Mouse (Mus musculus) testis, adult 2 months (tissue): Measurements from ENCODE around the gene Commd7. TPM values are rescaled to one million over a fixed set of nuclear protein-coding genes. Genes with fewer than 3 reads are reported as not detected.

Source experiments
- H3K27ac ChIP-seq: fragments of 200-500 bp; 2 replicates; pipeline ENCODE4 v1.5.1; 2012; ENCODE audit warnings: low read depth, low read length; ENCODE audit not compliant: control insufficient read depth, insufficient read depth
- H3K27me3 ChIP-seq: fragments of 200-500 bp; 2 replicates; pipeline ENCODE4 v1.6.1; 2012; ENCODE audit warnings: mild to moderate bottlenecking, low read length, moderate library complexity; ENCODE audit not compliant: control insufficient read depth, insufficient read depth
- H3K36me3 ChIP-seq: fragments of 200-500 bp; 2 replicates; pipeline ENCODE4 v1.6.1; 2012; ENCODE audit warnings: mild to moderate bottlenecking, low read length; ENCODE audit not compliant: control insufficient read depth, insufficient read depth
- H3K4me1 ChIP-seq: fragments of 200-500 bp; 2 replicates; pipeline ENCODE4 v1.6.1; 2012; ENCODE audit warnings: low read length; ENCODE audit not compliant: control insufficient read depth, insufficient read depth
- H3K4me3 ChIP-seq: fragments of 200-500 bp; 2 replicates; pipeline ENCODE4 v1.5.1; 2012; ENCODE audit warnings: low read depth, mild to moderate bottlenecking, low read length, moderate library complexity, mixed read lengths; ENCODE audit not compliant: control insufficient read depth
- CTCF ChIP-seq: fragments of 200-500 bp; IDR thresholded peaks from 2 replicates; pipeline ENCODE4 v1.5.1; 2012; ENCODE audit warnings: low read depth, mild to moderate bottlenecking, inconsistent platforms, low read length, moderate library complexity; ENCODE audit not compliant: control insufficient read depth, insufficient read depth, insufficient replicate concordance
- POLR2A ChIP-seq: fragments of 200-500 bp; IDR thresholded peaks from 2 replicates; pipeline ENCODE4 v1.6.1; 2012; ENCODE audit warnings: low read depth, mild to moderate bottlenecking, inconsistent platforms, low read length, moderate library complexity; ENCODE audit not compliant: control insufficient read depth
- polyA plus RNA-seq: library from polyadenylated mRNA; depleted of rRNA; stranded (reverse); fragments of >200 nt; gene quantifications from 2 replicates; pipeline ENCODE4 v1.2.3, GENCODE M21; 2012

Gene Commd7
- polyA plus RNA-seq, 1 experiment = 5.0 TPM

GRCm38 (mm10) chr2:153583641-153584049 is 48.9 kb downstream of the Commd7 start:
- Histone ChIP-seq H3K27ac (no peak overlapping the region), H3K27me3 (no peaks in the 10 kb centered on the region), H3K4me1 (peaks cover 13% of the 10 kb centered on the region), H3K36me3 (no peaks in the 10 kb centered on the region), H3K4me3 (no peak overlapping the region)
- TF ChIP-seq CTCF = no peak
- TF ChIP-seq POLR2A = no peak

GRCm38 (mm10) chr2:153582876-153583585 is 49.5 kb downstream of the Commd7 start:
- H3K4me3 ChIP-seq = no peak overlapping the region
- H3K36me3 ChIP-seq = no peaks in the 10 kb centered on the region
- no peaks in the 10 kb centered on the region for H3K27me3 ChIP-seq
- H3K4me1 ChIP-seq = peaks cover 13% of the 10 kb centered on the region
- TF ChIP-seq CTCF (no peak), POLR2A (no peak)
- no peak overlapping the region for H3K27ac ChIP-seq

- no peak overlapping the region for H3K4me3 ChIP-seq
- peaks cover 9% of the 10 kb centered on the region for H3K4me1 ChIP-seq
- no peak overlapping the region for H3K27ac ChIP-seq
These were observed 51.2 kb downstream of the Commd7 start for GRCm38 (mm10) chr2:153581416-153581815.

GRCm38 (mm10) chr2:153580458-153580985 is 52.1 kb downstream of the Commd7 start:
- no peak overlapping the region for H3K4me3 ChIP-seq
- peaks cover 4% of the 10 kb centered on the region for H3K4me1 ChIP-seq

More at GRCm38 (mm10) chr2:153581416-153581815, 51.2 kb downstream of the Commd7 start:
- H3K36me3 ChIP-seq = no peaks in the 10 kb centered on the region
- H3K27me3 ChIP-seq = no peaks in the 10 kb centered on the region
- TF ChIP-seq CTCF (no peak), POLR2A (no peak)

GRCm38 (mm10) chr2:153580042-153580441 is 52.5 kb downstream of the Commd7 start:
- Histone ChIP-seq H3K27me3 (no peaks in the 10 kb centered on the region), H3K36me3 (no peaks in the 10 kb centered on the region), H3K4me1 (peaks cover 4% of the 10 kb centered on the region), H3K4me3 (no peak overlapping the region), H3K27ac (no peak overlapping the region)
- TF ChIP-seq POLR2A = no peak
- TF ChIP-seq CTCF = no peak

More at GRCm38 (mm10) chr2:153580458-153580985, 52.1 kb downstream of the Commd7 start:
- H3K27me3 ChIP-seq = no peaks in the 10 kb centered on the region
- TF ChIP-seq CTCF (no peak), POLR2A (no peak)
- no peaks in the 10 kb centered on the region for H3K36me3 ChIP-seq
- H3K27ac ChIP-seq = no peak overlapping the region

- Histone ChIP-seq H3K36me3 (no peaks in the 10 kb centered on the region), H3K4me3 (no peak overlapping the region), H3K27me3 (no peaks in the 10 kb centered on the region), H3K27ac (no peak overlapping the region), H3K4me1 (no peaks in the 10 kb centered on the region)
- TF ChIP-seq CTCF = no peak
- TF ChIP-seq POLR2A = no peak
These were observed 55.5 kb downstream of the Commd7 start for GRCm38 (mm10) chr2:153577122-153577521.

GRCm38 (mm10) chr2:153576150-153576549 is 56.4 kb downstream of the Commd7 start:
- H3K27ac ChIP-seq = no peak overlapping the region
- no peaks in the 10 kb centered on the region for H3K36me3 ChIP-seq
- H3K27me3 ChIP-seq = no peaks in the 10 kb centered on the region
- H3K4me3 ChIP-seq = no peak overlapping the region
- no peak for TF ChIP-seq CTCF
- no peak for TF ChIP-seq POLR2A
- no peaks in the 10 kb centered on the region for H3K4me1 ChIP-seq
